Mouse (Mus musculus) stomach, embryonic 15.5 days (tissue): ENCODE results near the gene Slc13a4. TPM values are rescaled to one million over a fixed set of nuclear protein-coding genes. Genes with fewer than 3 reads are reported as not detected.

Source experiments
- ATAC-seq: fragments of 200-750 bp; cut with Nextera tagmentation; 2 replicates; pipeline ENCODE4 v1.8.0; 2017; ENCODE audit warnings: low read depth, moderate number of reproducible peaks, moderate TSS enrichment; ENCODE audit not compliant: insufficient read depth, low FRiP score
- H3K27ac ChIP-seq: fragments of 300-500 bp; sonication (generic); 2 replicates; pipeline ENCODE4 v1.5.1; 2015; ENCODE audit warnings: mild to moderate bottlenecking, inconsistent platforms
- H3K27me3 ChIP-seq: fragments of 300-500 bp; sonication (generic); replicated peaks from 2 replicates; pipeline ENCODE4 v1.6.1; 2015; ENCODE audit warnings: inconsistent platforms
- H3K36me3 ChIP-seq: fragments of 300-500 bp; sonication (generic); 2 replicates; pipeline ENCODE4 v1.6.1; 2015; ENCODE audit warnings: inconsistent platforms
- H3K4me1 ChIP-seq: fragments of 300-500 bp; sonication (generic); 2 replicates; pipeline ENCODE4 v1.6.1; 2015; ENCODE audit warnings: inconsistent platforms
- H3K4me2 ChIP-seq: fragments of 300-500 bp; sonication (generic); 2 replicates; pipeline ENCODE4 v1.6.1; 2015; ENCODE audit warnings: mild to moderate bottlenecking, inconsistent platforms
- H3K4me3 ChIP-seq: fragments of 300-500 bp; sonication (generic); replicated peaks from 2 replicates; pipeline ENCODE4 v1.5.1; 2015; ENCODE audit warnings: inconsistent platforms
- H3K9ac ChIP-seq: fragments of 300-500 bp; sonication (generic); 2 replicates; pipeline ENCODE4 v1.6.1; 2015; ENCODE audit warnings: inconsistent platforms
- H3K9me3 ChIP-seq: fragments of 300-500 bp; sonication (generic); 2 replicates; pipeline ENCODE4 v1.6.1; 2016; ENCODE audit warnings: inconsistent platforms
- WGBS: fragments of 180-500 bp; shearing (Covaris S2); methylation state at CpG from one replicate; pipeline ENCODE4 v1.1.7; 2015; 5-methylcytosine and 5-hydroxymethylcytosine counted together
- polyA plus RNA-seq: library from polyadenylated mRNA; unstranded; fragments of >200 nt; fragmentation: Nextera tagmentation; extraction: Ambion mirVana; gene quantifications from 2 replicates; pipeline ENCODE4 v1.2.1, GENCODE M21; 2015

The Slc13a4 gene
- polyA plus RNA-seq, 1 experiment from 2014 or later, result 0.26 TPM

GRCm38 (mm10) chr6:35253474-35253873, 54.5 kb downstream of the Slc13a4 start:
- 37% methylated on average over 5 of the region's 5 CpGs for WGBS
- no peak for ATAC-seq

DNA sequence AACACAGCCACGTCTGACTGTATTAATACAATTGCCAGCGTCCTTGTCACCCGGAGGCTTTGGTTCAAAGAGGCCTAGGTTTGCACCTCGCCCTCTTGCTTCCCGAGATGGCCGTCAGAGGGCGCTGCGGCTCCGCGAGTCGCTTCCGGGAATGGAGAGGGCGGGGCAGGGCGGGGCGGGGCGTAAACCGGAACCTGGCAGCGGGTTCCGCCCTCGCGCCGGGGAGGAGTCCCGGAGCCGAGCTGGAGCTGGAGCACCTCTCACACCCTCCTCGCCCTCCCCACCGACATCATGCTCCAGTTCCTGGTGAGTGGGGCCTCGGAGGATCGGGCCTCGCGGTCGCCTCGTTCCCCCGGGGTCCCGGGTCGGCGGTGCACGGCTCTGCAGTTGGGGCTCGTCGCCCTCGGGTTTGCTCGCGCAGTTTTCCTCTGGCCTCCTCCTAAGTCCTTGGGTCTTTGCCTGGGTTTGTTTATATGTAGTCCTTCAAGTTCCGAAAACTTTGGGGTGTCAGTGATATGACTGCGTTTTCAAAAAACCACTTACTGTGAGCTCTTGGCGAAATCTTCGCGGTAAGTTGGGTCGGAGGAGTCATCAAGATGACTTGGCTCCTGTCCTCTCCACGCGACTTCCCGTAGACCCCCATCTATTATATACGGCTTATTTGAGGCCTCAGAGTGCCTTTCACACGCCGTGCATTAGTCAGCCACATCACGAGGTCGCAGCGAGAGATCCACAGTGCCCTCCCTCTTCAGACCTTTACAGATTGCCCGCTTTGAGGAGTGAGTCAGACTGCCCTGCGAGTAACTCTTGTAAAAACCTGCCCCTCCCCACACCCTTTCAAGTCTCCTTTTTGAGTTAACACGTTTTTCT, 55.2 kb downstream of the Slc13a4 start:
- under 1% methylated on average over 60 of the region's 60 CpGs for WGBS
- H3K36me3 ChIP-seq, result no peaks in the 10 kb centered on the region
- H3K9ac ChIP-seq, result peak overlapping the region; percentile 61; the same call in 1 of the 2 replicates
- H3K9me3 ChIP-seq, result no peaks in the 10 kb centered on the region
- H3K4me2 ChIP-seq, result peak overlapping the region; percentile 63
- H3K27ac ChIP-seq, result peak overlapping the region; percentile 86
- H3K4me3 ChIP-seq, result peak overlapping the region; percentile 71
- no peaks in the 10 kb centered on the region for H3K27me3 ChIP-seq
- peaks cover 19% of the 10 kb centered on the region for H3K4me1 ChIP-seq
- peak; percentile 85 for ATAC-seq

More at GRCm38 (mm10) chr6:35253474-35253873, 54.5 kb downstream of the Slc13a4 start:
- Histone ChIP-seq H3K36me3 (no peaks in the 10 kb centered on the region), H3K9ac (peak overlapping the region; percentile 11; the same call in 1 of the 2 replicates), H3K4me3 (peak overlapping the region; percentile 71), H3K4me2 (peak overlapping the region; percentile 63), H3K4me1 (peaks cover 19% of the 10 kb centered on the region), H3K9me3 (no peaks in the 10 kb centered on the region), H3K27me3 (no peaks in the 10 kb centered on the region), H3K27ac (peak overlapping the region; percentile 86; the same call in 1 of the 2 replicates)

DNA sequence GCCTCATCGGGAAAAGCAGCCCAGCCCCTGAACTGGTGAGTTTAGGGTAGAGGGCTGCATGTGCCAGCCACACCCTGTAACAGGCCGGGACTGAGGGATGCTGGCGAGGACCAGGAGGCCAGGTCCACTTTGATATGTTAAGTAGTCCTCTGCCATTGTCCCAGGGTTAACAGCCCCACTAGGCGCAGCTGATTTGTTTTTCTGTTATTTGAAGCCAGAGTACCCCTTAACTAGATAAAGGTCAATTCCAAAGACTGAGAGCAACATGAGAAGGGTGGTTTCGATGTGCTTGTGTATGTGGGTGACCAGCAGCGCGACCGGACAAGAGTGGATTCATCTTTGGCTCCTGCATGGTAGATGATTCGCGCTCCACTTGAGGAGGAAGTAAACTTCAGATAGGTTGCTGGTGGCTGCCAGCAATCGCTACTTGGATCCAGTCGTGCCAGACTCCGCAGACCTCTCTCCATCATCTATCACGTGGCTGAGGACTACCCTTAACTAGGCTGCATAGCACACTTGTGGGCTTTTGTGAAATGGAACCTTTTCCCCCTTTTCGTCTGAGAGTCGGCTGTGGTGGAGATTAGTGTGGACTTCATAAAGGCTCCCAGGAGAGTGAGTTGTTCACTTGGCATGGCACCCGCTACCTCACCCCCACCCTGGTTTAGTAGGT, 56.0 kb downstream of the Slc13a4 start:
- 68% methylated on average over 17 of the region's 17 CpGs for WGBS
- Histone ChIP-seq H3K27ac (no peak overlapping the region), H3K4me2 (peak overlapping the region; percentile 63), H3K4me3 (peak overlapping the region; percentile 71), H3K9ac (no peak overlapping the region), H3K4me1 (peaks cover 19% of the 10 kb centered on the region), H3K27me3 (no peaks in the 10 kb centered on the region), H3K36me3 (no peaks in the 10 kb centered on the region), H3K9me3 (no peaks in the 10 kb centered on the region)
- ATAC-seq, result no peak

DNA sequence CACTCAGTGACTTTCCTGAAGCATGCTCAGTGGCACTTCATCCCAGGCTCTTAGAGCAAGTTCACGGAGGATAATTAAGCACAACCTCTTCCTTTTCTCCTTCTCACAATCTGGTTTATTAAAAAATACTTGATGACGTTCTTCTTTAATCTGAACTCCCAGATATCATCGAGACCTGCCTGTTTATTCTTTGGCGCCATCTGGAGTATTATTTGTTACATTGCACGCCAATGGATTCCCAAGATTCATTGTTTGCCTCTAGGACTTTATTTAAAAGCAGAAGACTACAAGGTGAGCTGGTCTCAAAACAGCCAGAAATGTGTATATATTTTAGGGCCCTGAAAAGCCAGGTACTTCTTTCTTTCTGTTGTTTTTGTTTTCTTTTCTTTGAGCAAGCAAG, 62.8 kb downstream of the Slc13a4 start:
- Histone ChIP-seq H3K27ac (no peak overlapping the region), H3K4me1 (no peaks in the 10 kb centered on the region), H3K9me3 (no peaks in the 10 kb centered on the region), H3K4me2 (no peak overlapping the region), H3K27me3 (no peaks in the 10 kb centered on the region), H3K4me3 (no peak overlapping the region), H3K36me3 (peaks cover 50% of the 10 kb centered on the region), H3K9ac (no peak overlapping the region)
- WGBS, result 50% methylated on average over 5 of the region's 5 CpGs
- ATAC-seq, result no peak

GRCm38 (mm10) chr6:35243989-35244388, 63.9 kb downstream of the Slc13a4 start:
- H3K4me3 ChIP-seq, result no peak overlapping the region
- no peak overlapping the region for H3K27ac ChIP-seq
- no peak overlapping the region for H3K4me2 ChIP-seq
- no peak for ATAC-seq
- no peaks in the 10 kb centered on the region for H3K27me3 ChIP-seq
- H3K4me1 ChIP-seq, result no peaks in the 10 kb centered on the region
- peaks cover 52% of the 10 kb centered on the region for H3K36me3 ChIP-seq
- 80% methylated on average over 9 of the region's 9 CpGs for WGBS
- no peaks in the 10 kb centered on the region for H3K9me3 ChIP-seq
- H3K9ac ChIP-seq, result no peak overlapping the region

- no peak overlapping the region for H3K27ac ChIP-seq
- peaks cover 52% of the 10 kb centered on the region for H3K36me3 ChIP-seq
- no peak overlapping the region for H3K4me3 ChIP-seq
- no peaks in the 10 kb centered on the region for H3K9me3 ChIP-seq
- no peak overlapping the region for H3K9ac ChIP-seq
- no peaks in the 10 kb centered on the region for H3K4me1 ChIP-seq
- no peaks in the 10 kb centered on the region for H3K27me3 ChIP-seq
- 98% methylated on average over 4 of the region's 4 CpGs for WGBS
- ATAC-seq, result no peak
- H3K4me2 ChIP-seq, result no peak overlapping the region
Measured at GRCm38 (mm10) chr6:35243252-35243651, 64.7 kb downstream of the Slc13a4 start.

DNA sequence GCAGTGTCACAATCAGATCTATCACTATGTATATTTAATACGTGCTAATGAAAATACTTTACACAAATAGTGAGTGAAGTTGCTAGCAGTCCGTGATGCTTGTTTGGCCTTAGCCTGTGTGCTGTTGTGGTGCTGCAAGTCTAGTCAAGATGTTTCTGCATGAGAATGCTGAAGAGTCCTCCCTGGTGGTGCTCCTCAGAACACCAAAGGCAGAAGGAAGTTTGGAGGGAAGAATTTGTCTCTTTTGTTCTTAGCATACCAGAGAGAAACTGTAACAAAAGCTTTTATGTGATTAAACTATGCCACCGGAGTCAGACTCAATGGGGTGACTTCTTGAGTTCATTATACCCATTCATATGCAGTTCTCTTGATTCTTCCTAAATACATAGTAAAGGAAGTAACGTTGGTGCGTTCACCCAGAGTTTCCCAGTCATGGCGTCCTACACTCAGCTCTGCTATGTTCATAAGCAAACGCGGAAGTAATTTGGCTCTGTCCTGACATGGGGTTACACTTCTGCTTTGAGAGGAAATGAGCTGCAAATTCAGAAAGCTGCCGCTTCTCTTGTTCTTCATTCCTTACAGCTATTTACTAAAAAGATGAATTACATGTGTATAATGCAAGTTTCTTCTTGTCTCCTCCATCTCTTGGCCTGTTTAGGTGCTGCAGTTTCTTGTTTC, 71.7 kb downstream of the Slc13a4 start:
- Histone ChIP-seq H3K9me3 (no peaks in the 10 kb centered on the region), H3K4me1 (no peaks in the 10 kb centered on the region), H3K27ac (no peak overlapping the region), H3K27me3 (no peaks in the 10 kb centered on the region), H3K4me2 (no peak overlapping the region), H3K36me3 (peaks cover 50% of the 10 kb centered on the region), H3K9ac (no peak overlapping the region), H3K4me3 (no peak overlapping the region)
- WGBS, result 89% methylated on average over 9 of the region's 9 CpGs
- ATAC-seq, result no peak

DNA sequence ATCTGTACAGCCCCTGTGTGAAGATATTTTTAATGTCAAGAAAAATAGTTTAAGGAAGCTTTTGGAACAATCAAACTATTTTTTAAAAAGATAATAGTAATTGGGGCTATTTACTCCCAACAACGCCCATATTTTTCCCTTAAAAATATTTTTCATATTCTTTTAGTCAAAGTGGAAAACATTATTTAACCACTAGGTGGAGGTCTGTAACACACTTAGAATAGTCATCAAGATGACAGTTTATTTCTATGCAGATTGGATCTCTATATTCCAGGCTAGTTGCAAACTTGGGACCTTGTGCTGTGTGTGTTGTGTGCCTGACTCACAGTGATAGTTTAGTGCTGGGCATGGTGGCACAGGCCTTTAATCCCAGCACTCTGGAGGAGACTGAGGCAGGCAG, 78.5 kb downstream of the Slc13a4 start:
- Histone ChIP-seq H3K4me1 (no peaks in the 10 kb centered on the region), H3K4me2 (no peak overlapping the region), H3K27ac (no peak overlapping the region), H3K9ac (no peak overlapping the region), H3K36me3 (peaks cover 39% of the 10 kb centered on the region), H3K27me3 (no peaks in the 10 kb centered on the region), H3K4me3 (no peak overlapping the region), H3K9me3 (no peaks in the 10 kb centered on the region)
- 88% methylated on average over 1 of the region's 1 CpGs for WGBS
- no peak for ATAC-seq

- no peak overlapping the region for H3K4me2 ChIP-seq
- no peaks in the 10 kb centered on the region for H3K9me3 ChIP-seq
- no peak overlapping the region for H3K9ac ChIP-seq
- H3K36me3 ChIP-seq, result peaks cover 25% of the 10 kb centered on the region; the same call in 1 of the 2 replicates
- no peak for ATAC-seq
- H3K27me3 ChIP-seq, result no peaks in the 10 kb centered on the region
- H3K4me1 ChIP-seq, result no peaks in the 10 kb centered on the region
- H3K27ac ChIP-seq, result no peak overlapping the region
- H3K4me3 ChIP-seq, result no peak overlapping the region
- 89% methylated on average over 4 of the region's 4 CpGs for WGBS
Measured at GRCm38 (mm10) chr6:35225696-35226095, 82.2 kb downstream of the Slc13a4 start.
